In the genomic region with DNA sequence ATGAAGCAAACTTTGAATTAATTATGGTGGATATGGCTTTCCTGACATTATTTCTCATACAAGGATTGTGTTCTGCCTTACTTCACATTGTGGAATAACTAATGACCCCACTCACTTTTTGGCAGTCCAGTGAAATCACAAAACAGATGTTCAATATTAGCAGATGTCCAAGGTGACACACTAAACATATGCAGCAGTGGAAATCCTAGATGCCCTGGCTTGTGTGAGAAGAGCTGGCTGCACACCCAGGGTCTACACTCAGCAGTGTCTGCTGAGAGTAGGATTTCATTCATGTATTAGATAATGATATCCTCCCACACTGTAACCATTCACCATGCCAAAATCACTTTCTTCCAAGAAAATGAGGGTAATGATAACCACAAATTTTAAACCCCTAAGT, we compare ENCODE assay signal across 24 mouse cellular contexts.
DNase-seq lines count a peak whose midpoint lies in the region; ATAC-seq and TF ChIP-seq lines count a peak whose summit lies in the region.
"Had no signal": no experiment of that assay in that cellular context is flagged by ENCODE, and none has a peak within 500 bp of the region (broad histone marks: within the 10 kb centered on the region; RNA-seq: fewer than 3 reads in every experiment).

No protein-coding gene starts in this region.

- no peak overlapping the region for H3K27ac ChIP-seq in gastrocnemius, adult 2 months
- H3K27ac ChIP-seq in midbrain, embryonic 14.5 days (replicated peaks; ENCODE audit: low read depth, low read length) = no peak overlapping the region
- H3K27ac ChIP-seq in midbrain, embryonic 16.5 days (ENCODE audit: low read length) = no peak overlapping the region
- H3K27ac ChIP-seq in intestine, embryonic 15.5 days = no peak overlapping the region
- no peak overlapping the region for H3K27ac ChIP-seq in stomach, embryonic 16.5 days (ENCODE audit: low read length)
- H3K27ac ChIP-seq: forebrain, embryonic 13.5 days; heart, embryonic 10.5 days; hindbrain, embryonic 12.5 days; layer of hippocampus, adult 2 months had no signal

- H3K4me2 ChIP-seq in midbrain, embryonic 14.5 days (ENCODE audit: low read length) = no peak overlapping the region
- H3K4me2 ChIP-seq in midbrain, embryonic 16.5 days (ENCODE audit: low read length) = no peak overlapping the region
- no peak overlapping the region for H3K4me2 ChIP-seq in intestine, embryonic 15.5 days (replicated peaks)
- H3K4me2 ChIP-seq in stomach, embryonic 16.5 days (ENCODE audit: low read depth, low read length) = no peak overlapping the region
- H3K4me2 ChIP-seq: forebrain, embryonic 13.5 days; hindbrain, embryonic 12.5 days; liver, embryonic 11.5 days had no signal

- no peaks in the 10 kb centered on the region for H3K27me3 ChIP-seq in midbrain, embryonic 14.5 days (ENCODE audit: control insufficient read depth, insufficient read depth, low read length)
- no peaks in the 10 kb centered on the region for H3K27me3 ChIP-seq in midbrain, embryonic 16.5 days (ENCODE audit: control insufficient read depth, insufficient read depth, low read depth, low read length)
- H3K27me3 ChIP-seq in intestine, embryonic 15.5 days (replicated peaks) = no peaks in the 10 kb centered on the region
- no peaks in the 10 kb centered on the region for H3K27me3 ChIP-seq in stomach, embryonic 16.5 days (ENCODE audit: control insufficient read depth, insufficient read depth, low read length)
- H3K27me3 ChIP-seq: forebrain, embryonic 13.5 days; hindbrain, embryonic 12.5 days; megakaryocyte, embryonic 14.5 days had no signal

- no peaks in the 10 kb centered on the region for H3K9me3 ChIP-seq in midbrain, embryonic 14.5 days (ENCODE audit: control insufficient read depth, low read length)
- no peaks in the 10 kb centered on the region for H3K9me3 ChIP-seq in midbrain, embryonic 16.5 days (replicated peaks; ENCODE audit: control insufficient read depth, low read length, poor library complexity, severe bottlenecking)
- no peaks in the 10 kb centered on the region for H3K9me3 ChIP-seq in intestine, embryonic 15.5 days
- H3K9me3 ChIP-seq in stomach, embryonic 16.5 days (replicated peaks; ENCODE audit: control insufficient read depth, low read length) = no peaks in the 10 kb centered on the region
- H3K9me3 ChIP-seq: forebrain, embryonic 13.5 days; heart, embryonic 10.5 days; hindbrain, embryonic 12.5 days; megakaryocyte, embryonic 14.5 days had no signal

- no peak; the same call in 1 of the 2 replicates for ATAC-seq in midbrain, embryonic 14.5 days (ENCODE audit: low FRiP score, low TSS enrichment)
- ATAC-seq in midbrain, embryonic 16.5 days = no peak
- 0 out of 2 replicates have a peak, but pooled peaks have one; percentile 39 for ATAC-seq in intestine, embryonic 15.5 days
- 0 out of 2 replicates have a peak, but pooled peaks have one; percentile 53 for ATAC-seq in stomach, embryonic 16.5 days (ENCODE audit: insufficient read depth, low FRiP score)
- ATAC-seq in granulocyte monocyte progenitor cell, adult 5-6 weeks (replicated peaks; ENCODE audit: poor library complexity, severe bottlenecking) = no peak
- ATAC-seq: CD4-positive, CD25-positive, alpha-beta regulatory T cell, adult 4 months; forebrain, embryonic 13.5 days had no signal

- no peak overlapping the region for H3K4me3 ChIP-seq in gastrocnemius, adult 2 months
- no peak overlapping the region for H3K4me3 ChIP-seq in midbrain, embryonic 14.5 days (replicated peaks; ENCODE audit: low read depth, low read length)
- no peak overlapping the region for H3K4me3 ChIP-seq in midbrain, embryonic 16.5 days (ENCODE audit: low read depth, low read length)
- no peak overlapping the region for H3K4me3 ChIP-seq in intestine, embryonic 15.5 days (replicated peaks)
- H3K4me3 ChIP-seq in stomach, embryonic 16.5 days (replicated peaks; ENCODE audit: low read length) = no peak overlapping the region
- H3K4me3 ChIP-seq: forebrain, embryonic 13.5 days; heart, embryonic 10.5 days; hindbrain, embryonic 12.5 days; layer of hippocampus, adult 2 months; megakaryocyte, embryonic 14.5 days; myocyte had no signal

- H3K4me1 ChIP-seq in midbrain, embryonic 14.5 days (ENCODE audit: control insufficient read depth, insufficient read depth, low read length) = no peaks in the 10 kb centered on the region
- H3K4me1 ChIP-seq in midbrain, embryonic 16.5 days (ENCODE audit: control insufficient read depth, insufficient read depth, low read length) = no peaks in the 10 kb centered on the region
- H3K4me1 ChIP-seq in intestine, embryonic 15.5 days (replicated peaks) = no peaks in the 10 kb centered on the region
- H3K4me1 ChIP-seq in stomach, embryonic 16.5 days (ENCODE audit: control insufficient read depth, insufficient read depth, low read length) = no peaks in the 10 kb centered on the region
- H3K4me1 ChIP-seq: forebrain, embryonic 13.5 days; heart, embryonic 10.5 days; hindbrain, embryonic 12.5 days; megakaryocyte, embryonic 14.5 days had no signal

- no peak for TF ChIP-seq CTCF in gastrocnemius, adult 2 months (IDR thresholded peaks at IDR 0.05)

- no peaks in the 10 kb centered on the region for H3K36me3 ChIP-seq in midbrain, embryonic 14.5 days (ENCODE audit: control insufficient read depth, insufficient read depth, low read length)
- H3K36me3 ChIP-seq in midbrain, embryonic 16.5 days (ENCODE audit: control insufficient read depth, insufficient read depth, low read length) = no peaks in the 10 kb centered on the region
- no peaks in the 10 kb centered on the region for H3K36me3 ChIP-seq in intestine, embryonic 15.5 days
- no peaks in the 10 kb centered on the region for H3K36me3 ChIP-seq in stomach, embryonic 16.5 days (ENCODE audit: control insufficient read depth, insufficient read depth, low read length)
- H3K36me3 ChIP-seq: heart, embryonic 10.5 days; hindbrain, embryonic 12.5 days had no signal

- DNase-seq in gastrocnemius, postnatal 14 days = peak; percentile 30
- no peak for DNase-seq in gastrocnemius, adult 2 months
- peak; percentile 12 for DNase-seq in midbrain, embryonic 14.5 days
- no peak for DNase-seq in adrenal gland, adult 8-10 months
- DNase-seq: adrenal gland, postnatal 25 days; cerebellum, adult 2 months; kidney, adult 18-20 months; kidney, postnatal 14 days; layer of hippocampus, postnatal 36 days; lung, adult 2 months; thymus, adult 18-20 months; thymus, postnatal 4 days had no signal

- intact Hi-C loops in gastrocnemius, postnatal 14 days (cut with DNase I; ENCODE audit: low total_unique reads) = no loop called here
- intact Hi-C loops in gastrocnemius, adult 2 months (cut with DNase I) = no loop called here

- no peak overlapping the region for H3K9ac ChIP-seq in midbrain, embryonic 14.5 days (replicated peaks; ENCODE audit: low read length)
- no peak overlapping the region for H3K9ac ChIP-seq in midbrain, embryonic 16.5 days (ENCODE audit: low read depth, low read length)
- no peak overlapping the region for H3K9ac ChIP-seq in intestine, embryonic 15.5 days
- H3K9ac ChIP-seq in stomach, embryonic 16.5 days (ENCODE audit: low read length) = no peak overlapping the region
- H3K9ac ChIP-seq: forebrain, embryonic 13.5 days; hindbrain, embryonic 12.5 days had no signal

Comparison
In these comparisons a context has a peak if more than half of its experiments do, and no peak if none do; other contexts are left out.
1. DNase-seq: peak in gastrocnemius, postnatal 14 days (single experiment) and midbrain, embryonic 14.5 days (single experiment); none in gastrocnemius, adult 2 months (single experiment) and adrenal gland, adult 8-10 months (single experiment).
2. ATAC-seq: peak in intestine, embryonic 15.5 days (single experiment) and stomach, embryonic 16.5 days (single experiment); none in midbrain, embryonic 14.5 days (single experiment), midbrain, embryonic 16.5 days (single experiment) and granulocyte monocyte progenitor cell, adult 5-6 weeks (single experiment).